Mouse (Mus musculus): Measurements from ENCODE around the gene Heca. TPM values are rescaled to one million over a fixed set of nuclear protein-coding genes. Genes with fewer than 3 reads are reported as not detected.

The Heca gene
- total and polyA plus RNA-seq, 3 experiments = 10.0 to 12.4 (median 11.1) TPM

DNA sequence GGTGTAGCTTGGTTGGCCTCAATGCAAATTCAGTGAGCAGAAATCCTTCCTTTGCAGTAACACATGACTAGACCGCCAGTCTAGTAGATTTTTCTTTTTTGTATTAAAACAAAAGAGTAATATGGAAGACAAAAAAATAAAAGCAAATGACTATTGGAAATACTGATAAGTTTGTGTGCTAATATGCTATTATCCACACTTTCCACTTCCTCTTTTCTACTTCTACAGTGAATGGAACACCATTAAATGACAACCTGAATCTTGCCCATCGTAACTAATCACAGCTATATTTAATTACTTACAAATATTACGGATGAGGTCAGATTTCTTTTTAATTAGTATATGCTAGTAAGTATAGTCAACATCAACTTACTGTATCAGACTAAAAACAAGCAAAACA is 22.7 kb downstream of the Heca start:
- H3K36me3 ChIP-seq (replicated peaks in 1 of 2; ENCODE audit: control insufficient read depth in 1 of 2, insufficient read depth in 1 of 2, low read length in 1 of 2) = peaks cover 0 to 8% of the 10 kb centered on the region in 2 experiments
- no peaks in the 10 kb centered on the region for H3K27me3 ChIP-seq (replicated peaks)
- H3K4me3 ChIP-seq (replicated peaks in 1 of 3; ENCODE audit: low read depth in 2 of 3, low read length in 2 of 3, poor library complexity in 1 of 3) = no peak overlapping the region
- dilution Hi-C loops (cut with MboI; ENCODE audit: extremely low pct_ligation_motif_present, extremely low pct_unique_long_range_greater_than_20kb, low sequenced_read_pairs) (no loop called here), in situ Hi-C loops (cut with MboI; ENCODE audit: low pct_ligation_motif_present, low pct_unique_long_range_greater_than_20kb, low sequenced_read_pairs) (no loop called here)
- peaks cover 0 to 26% of the 10 kb centered on the region in 2 experiments; a peak in 2 of 4 replicates for H3K4me1 ChIP-seq (ENCODE audit: control insufficient read depth in 1 of 2, insufficient read depth in 2 of 2)
- H3K9me3 ChIP-seq (replicated peaks; ENCODE audit: low read length) = peaks cover 2% of the 10 kb centered on the region
- H3K9ac ChIP-seq (ENCODE audit: insufficient read depth, low read depth) = no peak overlapping the region
- DNase-seq (ENCODE audit: extremely low read depth) = no peak
- TF ChIP-seq EP300 (IDR thresholded peaks at IDR 0.05; ENCODE audit: low read length) (peak; percentile 53; the same call in 1 of the 2 replicates), SMC3 (IDR thresholded peaks at IDR 0.05; ENCODE audit: low read depth, low read length) (no peak), MAX (IDR thresholded peaks at IDR 0.05; ENCODE audit: low read length) (no peak), JUND (conservative IDR thresholded peaks at IDR 0.05; ENCODE audit: low read depth, low read length) (0 out of 2 replicates have a peak, but pooled peaks have one; percentile 10), JUN (IDR thresholded peaks at IDR 0.05; ENCODE audit: insufficient read depth, low read depth, low read length) (peak; percentile 15; the same call in 1 of the 2 replicates), UBTF (IDR thresholded peaks at IDR 0.05; ENCODE audit: low read depth, low read length) (no peak)
- H3K79me2 ChIP-seq (replicated peaks; ENCODE audit: control insufficient read depth, extremely low read depth, insufficient read depth, poor library complexity, severe bottlenecking) = no peaks in the 10 kb centered on the region
- H3K4me2 ChIP-seq (ENCODE audit: insufficient read depth, low read depth, poor library complexity, severe bottlenecking) = no peak overlapping the region
- H3K27ac ChIP-seq (ENCODE audit: insufficient read depth, low read depth) = no peak overlapping the region

DNA sequence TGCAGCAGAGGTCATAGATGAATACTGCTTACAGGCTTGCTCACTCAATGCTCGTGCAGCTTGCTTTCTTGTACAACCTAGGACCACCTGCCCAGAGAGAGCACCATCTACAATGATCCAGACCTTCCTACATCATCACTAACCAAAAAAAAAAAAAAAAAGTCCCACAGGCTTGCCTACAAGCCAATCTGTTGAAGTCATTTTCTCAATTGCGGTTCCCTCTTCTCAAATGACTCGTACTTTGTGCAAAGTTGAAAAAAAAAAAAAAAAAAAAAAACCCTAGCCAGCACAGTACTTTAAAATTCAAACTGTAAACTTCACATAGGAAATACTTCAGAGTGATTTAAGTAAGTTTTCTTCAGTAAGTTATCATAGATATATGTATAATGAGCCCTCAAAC is 23.7 kb downstream of the Heca start:
- TF ChIP-seq JUND (conservative IDR thresholded peaks at IDR 0.05; ENCODE audit: low read depth, low read length) (peak; percentile 60; the same call in 1 of the 2 replicates), BHLHE40 (IDR thresholded peaks at IDR 0.05; ENCODE audit: low read depth, low read length) (0 out of 2 replicates have a peak, but pooled peaks have one; percentile 27), MEF2A (IDR thresholded peaks at IDR 0.05; ENCODE audit: borderline replicate concordance, low read depth, low read length) (0 out of 2 replicates have a peak, but pooled peaks have one; percentile 42), ZNF384 (IDR thresholded peaks at IDR 0.05; ENCODE audit: low read depth, low read length) (peak; percentile 99), ZMIZ1 (IDR thresholded peaks at IDR 0.05; ENCODE audit: low read depth, low read length) (no peak), MAFK (IDR thresholded peaks at IDR 0.05; ENCODE audit: insufficient replicate concordance, low read length) (0 out of 2 replicates have a peak, but pooled peaks have one; percentile 22), CHD1 (IDR thresholded peaks at IDR 0.05; ENCODE audit: low read depth, low read length) (no peak), RCOR1 (conservative IDR thresholded peaks at IDR 0.05; ENCODE audit: low read depth, low read length) (0 out of 2 replicates have a peak, but pooled peaks have one; percentile 35), IRF4 (IDR thresholded peaks at IDR 0.05; ENCODE audit: low read depth, low read length) (peak; percentile 87), EP300 (IDR thresholded peaks at IDR 0.05; ENCODE audit: low read length) (peak; percentile 86), JUN (IDR thresholded peaks at IDR 0.05; ENCODE audit: insufficient read depth, low read depth, low read length) (peak; percentile 69), ETS1 (conservative IDR thresholded peaks at IDR 0.05; ENCODE audit: low read depth, low read length) (peak; percentile 64), KAT2A (IDR thresholded peaks at IDR 0.05; ENCODE audit: insufficient replicate concordance, low read length) (no peak), SMC3 (IDR thresholded peaks at IDR 0.05; ENCODE audit: low read depth, low read length) (no peak)
- H3K4me3 ChIP-seq (replicated peaks in 1 of 3; ENCODE audit: low read depth in 2 of 3, low read length in 2 of 3, poor library complexity in 1 of 3) = no peak overlapping the region
- dilution Hi-C loops (cut with MboI; ENCODE audit: extremely low pct_ligation_motif_present, extremely low pct_unique_long_range_greater_than_20kb, low sequenced_read_pairs) = no loop called here
- in situ Hi-C loops (cut with MboI; ENCODE audit: low pct_ligation_motif_present, low pct_unique_long_range_greater_than_20kb, low sequenced_read_pairs) = no loop called here
- no peaks in the 10 kb centered on the region for H3K79me2 ChIP-seq (replicated peaks; ENCODE audit: control insufficient read depth, extremely low read depth, insufficient read depth, poor library complexity, severe bottlenecking)
- no peaks in the 10 kb centered on the region for H3K27me3 ChIP-seq (replicated peaks)
- H3K4me2 ChIP-seq (ENCODE audit: insufficient read depth, low read depth, poor library complexity, severe bottlenecking) = peak overlapping the region; percentile 66; the same call in 1 of the 2 replicates
- peaks cover 0 to 8% of the 10 kb centered on the region in 2 experiments for H3K36me3 ChIP-seq (replicated peaks in 1 of 2; ENCODE audit: control insufficient read depth in 1 of 2, insufficient read depth in 1 of 2, low read length in 1 of 2)
- peak; percentile 45 for DNase-seq (ENCODE audit: extremely low read depth)
- no peak overlapping the region for H3K9ac ChIP-seq (ENCODE audit: insufficient read depth, low read depth)
- peaks cover 0 to 33% of the 10 kb centered on the region in 2 experiments; a peak in 2 of 4 replicates for H3K4me1 ChIP-seq (ENCODE audit: control insufficient read depth in 1 of 2, insufficient read depth in 2 of 2)
- no peak overlapping the region for H3K27ac ChIP-seq (ENCODE audit: insufficient read depth, low read depth)
- H3K9me3 ChIP-seq (replicated peaks; ENCODE audit: low read length) = peaks cover 2% of the 10 kb centered on the region
